Mouse (Mus musculus): ENCODE data around the gene Kat14.
"Not testable (repeated sequence)": the region's sequence is repeated elsewhere in the genome, so short reads cannot be mapped to it uniquely, and the experiment has no call there.

Kat14 gene

DNA sequence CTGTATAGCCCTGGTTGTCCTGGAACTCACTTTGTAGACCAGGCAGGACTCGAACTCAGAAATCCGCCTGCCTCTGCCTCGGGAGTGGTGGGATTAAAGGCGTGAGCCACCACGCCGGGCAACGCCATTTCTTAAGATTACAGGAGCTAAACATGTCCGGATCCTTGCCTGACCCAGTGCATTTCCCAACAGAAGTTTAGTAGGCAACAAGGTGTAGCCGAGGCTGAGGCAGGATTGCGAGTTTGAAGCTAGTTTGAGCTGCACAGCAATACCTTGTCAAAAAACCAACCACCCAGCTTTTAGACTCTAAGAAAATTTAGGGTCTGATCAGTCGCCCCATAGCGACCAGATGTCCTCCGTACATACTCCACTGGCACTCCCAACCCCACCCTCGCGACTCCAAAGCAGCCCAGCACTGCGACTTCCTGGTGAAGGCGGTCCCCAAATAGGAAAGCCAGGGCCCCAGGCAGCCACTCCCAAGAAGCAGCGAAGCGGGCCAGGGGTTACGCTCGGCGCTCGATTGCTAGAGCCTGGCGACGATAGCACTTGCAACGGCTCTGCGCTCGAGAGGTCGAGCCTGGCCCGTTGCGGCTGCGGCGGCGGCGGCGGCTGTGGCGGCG lies at the start of gene Kat14, which contains the start of gene Pet117:
Gene Kat14, plus strand, starts transcription at position 584 of the 620 bp plus-strand sequence.
Gene Pet117, plus strand, starts transcription at position 597 of the 620 bp plus-strand sequence.
- DNase-seq, result peak; percentile 98

- no peak for DNase-seq
Observed at GRCm38 (mm10) chr2:144324218-144324617, 44.6 kb upstream of the Kat14 start.

DNA sequence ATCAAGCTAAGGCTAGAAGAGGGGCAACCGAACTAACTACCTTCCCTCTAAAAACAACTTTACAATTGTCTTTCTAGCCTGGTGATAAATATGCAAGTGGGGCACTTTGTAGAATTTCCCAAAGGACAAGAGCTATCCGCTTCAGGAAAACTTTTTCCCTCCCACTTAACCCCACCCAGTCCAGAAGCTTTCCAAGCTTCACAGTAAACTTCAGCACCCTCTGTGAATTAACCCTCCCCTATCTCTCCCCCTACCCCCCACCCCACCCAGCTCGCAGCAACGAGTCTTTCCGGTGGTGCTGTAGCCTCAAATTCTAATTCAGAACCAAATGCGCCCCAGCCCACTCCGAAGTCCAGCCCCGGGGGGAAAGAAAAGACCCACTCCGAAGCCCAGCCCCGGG lies 39.3 kb upstream of the Kat14 start:
- no peak for DNase-seq

GRCm38 (mm10) chr2:144329937-144330336 lies 38.8 kb upstream of the Kat14 start:
- no peak for DNase-seq

- peak; percentile 39 for DNase-seq
Observed at GRCm38 (mm10) chr2:144330352-144330959, 38.3 kb upstream of the Kat14 start.

DNA sequence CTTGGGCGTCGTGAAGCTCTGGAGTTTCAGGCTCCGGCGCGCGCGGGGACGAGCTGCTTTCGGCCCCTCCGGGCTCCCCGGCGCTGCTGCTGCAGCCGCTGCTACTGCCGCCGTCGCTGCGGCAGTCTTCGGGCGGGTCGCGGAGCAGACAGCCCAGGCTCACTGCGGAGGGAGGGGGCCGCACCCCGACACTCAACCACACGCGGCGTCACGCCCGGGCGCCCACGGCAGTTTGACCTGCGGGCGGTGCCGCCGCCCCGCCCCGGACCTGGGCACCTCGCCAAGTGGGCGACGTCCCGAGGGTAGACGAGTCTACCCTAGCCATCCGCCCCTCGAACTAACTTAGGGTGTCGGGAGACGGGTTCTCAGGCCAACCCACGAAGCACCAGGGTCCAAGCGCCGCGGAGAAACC lies 37.8 kb upstream of the Kat14 start:
- DNase-seq, result peak; percentile 54

GRCm38 (mm10) chr2:144331401-144332302 lies 37.1 kb upstream of the Kat14 start, which contains the start of gene Ovol2:
Ovol2 (minus strand) TSS chr2:144332146.
- DNase-seq, result peak; percentile 40

GRCm38 (mm10) chr2:144332486-144332885 lies 36.3 kb upstream of the Kat14 start:
- peak; percentile 14 for DNase-seq

DNA sequence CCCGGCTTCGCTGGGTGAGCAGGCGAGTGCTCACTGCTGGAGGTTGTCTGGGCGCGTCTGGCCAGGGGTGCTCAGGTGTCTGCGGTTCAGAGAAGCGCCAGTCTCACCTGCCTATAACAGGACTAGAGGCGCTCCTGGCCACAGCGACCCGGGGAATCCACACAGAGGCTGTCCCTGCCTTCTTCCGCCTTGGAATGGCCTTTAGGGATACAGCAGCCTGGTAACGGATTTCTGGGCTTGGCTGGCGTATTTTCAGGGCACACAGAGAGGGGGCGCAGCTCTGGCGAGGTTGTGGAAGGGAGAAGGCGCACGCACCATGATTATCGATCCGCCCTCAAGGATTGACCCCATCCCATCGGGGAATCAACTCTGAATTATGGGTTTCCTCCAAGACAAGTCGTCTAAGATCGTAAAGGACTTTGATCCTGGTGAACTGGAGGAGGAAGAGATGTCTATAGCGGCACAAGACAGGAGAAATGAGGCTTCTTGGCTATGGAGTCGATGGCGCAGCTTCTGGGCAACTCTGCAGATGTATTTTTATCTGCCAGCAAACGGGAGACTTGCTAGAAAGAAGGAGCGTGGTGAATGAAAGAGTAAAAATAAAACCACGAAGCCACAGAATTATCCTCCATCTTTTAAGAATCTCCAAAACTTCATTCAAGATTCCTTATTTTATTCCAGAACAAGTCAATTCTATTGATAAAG lies 35.5 kb upstream of the Kat14 start:
- peak; percentile 42 for DNase-seq

DNA sequence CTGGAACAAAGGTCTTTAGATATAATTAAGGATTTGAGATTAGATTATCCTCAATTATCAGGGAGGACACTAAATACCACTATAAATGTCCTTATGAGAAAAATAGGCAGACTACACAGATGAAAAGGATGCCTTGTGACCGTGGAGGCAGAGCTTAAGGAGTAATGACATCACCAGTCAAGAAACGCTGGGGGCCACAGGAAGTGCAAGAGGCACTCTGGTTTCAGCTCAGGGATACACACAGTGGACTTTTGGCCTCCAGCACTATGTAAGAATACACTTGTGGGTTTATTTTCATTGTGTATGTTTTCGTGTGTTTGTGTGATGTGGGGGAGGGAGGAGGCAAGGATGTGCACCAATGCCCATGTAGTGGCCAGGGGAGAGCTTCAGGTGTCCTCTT lies 31.6 kb upstream of the Kat14 start:
- DNase-seq, result no peak

GRCm38 (mm10) chr2:144337701-144338100 lies 31.1 kb upstream of the Kat14 start:
- no peak for DNase-seq

GRCm38 (mm10) chr2:144338149-144338548 lies 30.6 kb upstream of the Kat14 start:
- DNase-seq, result not testable (repeated sequence)

DNA sequence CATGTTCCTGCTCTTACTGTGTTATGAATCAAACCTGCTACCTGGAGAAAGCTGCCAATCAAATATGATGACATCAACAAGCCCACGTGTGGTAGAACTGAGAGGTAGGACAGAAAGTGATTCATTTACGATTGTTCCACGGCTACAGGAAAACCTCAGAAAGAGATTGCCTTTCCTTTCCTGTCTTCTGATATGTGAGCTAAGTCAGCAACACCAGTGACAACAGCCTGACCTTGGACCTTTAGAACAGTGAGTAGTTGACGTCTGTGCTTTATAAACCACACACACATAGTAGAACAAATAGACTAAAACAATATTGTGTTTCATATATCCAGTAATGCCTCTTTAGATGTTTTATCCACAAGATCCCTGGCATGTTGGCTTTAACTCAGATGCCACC lies 25.6 kb upstream of the Kat14 start:
- no peak for DNase-seq

DNA sequence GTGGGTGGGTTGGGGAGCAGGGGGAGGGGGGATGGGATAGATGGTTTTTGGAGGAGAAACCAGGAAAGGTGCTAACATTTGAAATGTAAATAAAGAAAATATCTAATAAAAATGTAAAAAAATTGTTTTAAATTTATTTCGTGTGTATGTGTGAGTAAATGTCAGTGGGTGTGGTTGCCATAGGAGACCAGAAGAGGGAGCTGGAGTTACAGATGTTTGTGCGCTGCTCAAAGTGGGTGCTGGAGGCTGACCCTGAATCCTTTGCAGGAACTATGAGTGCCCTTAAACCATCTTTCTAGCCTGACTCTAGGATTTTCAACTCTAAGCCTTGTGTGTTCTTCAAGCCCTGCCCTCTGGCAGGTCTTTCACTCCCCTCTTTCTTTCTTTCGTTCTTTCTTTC lies 20.3 kb upstream of the Kat14 start:
- DNase-seq, result no peak

- no peak for DNase-seq
Observed at GRCm38 (mm10) chr2:144352843-144353242, 15.9 kb upstream of the Kat14 start.

DNA sequence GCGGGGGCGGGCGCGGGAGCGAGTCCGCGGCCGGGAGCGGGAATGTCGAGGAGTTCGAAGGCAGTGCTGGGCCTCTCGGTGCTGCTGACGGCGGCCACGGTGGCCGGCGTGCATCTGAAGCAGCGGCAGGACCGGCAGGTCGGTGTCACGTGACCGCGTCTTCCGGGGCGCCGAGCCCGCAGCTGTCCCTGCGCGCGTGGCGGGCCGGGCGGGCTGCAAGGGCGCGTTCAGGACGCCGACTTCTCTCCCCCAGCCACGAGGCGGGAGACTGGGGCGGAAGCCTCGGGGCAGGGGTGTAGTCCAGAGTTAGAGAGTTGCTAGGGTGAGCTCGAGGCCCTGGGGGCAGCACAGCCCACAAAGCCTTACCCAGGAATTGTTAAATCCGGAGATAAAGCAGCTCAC lies 238 bp downstream of the Kat14 start:
- DNase-seq, result peak; percentile 84

GRCm38 (mm10) chr2:144369511-144369910 lies 728 bp downstream of the Kat14 start:
- no peak for DNase-seq

DNA sequence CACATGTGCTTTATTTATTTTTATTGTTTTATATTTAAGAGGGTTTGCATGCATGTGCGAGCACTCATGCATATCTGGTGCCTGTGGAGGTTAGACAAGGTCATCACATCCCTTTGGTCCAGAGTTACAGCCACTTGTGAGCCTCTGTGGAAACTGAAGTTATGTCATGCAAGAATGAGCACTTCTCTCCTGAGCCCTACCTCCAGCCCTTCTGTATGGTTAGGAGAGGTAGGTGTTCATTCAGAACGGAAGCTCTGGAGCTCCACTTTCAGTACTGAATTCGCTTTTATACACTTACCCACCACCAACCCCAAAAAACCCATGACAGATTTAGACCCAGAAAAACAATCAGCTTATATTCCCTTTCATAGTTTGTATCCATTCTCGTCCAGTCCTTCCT lies 2.8 kb downstream of the Kat14 start:
- no peak for DNase-seq

GRCm38 (mm10) chr2:144373063-144373462 lies 4.3 kb downstream of the Kat14 start:
- no peak for DNase-seq

DNA sequence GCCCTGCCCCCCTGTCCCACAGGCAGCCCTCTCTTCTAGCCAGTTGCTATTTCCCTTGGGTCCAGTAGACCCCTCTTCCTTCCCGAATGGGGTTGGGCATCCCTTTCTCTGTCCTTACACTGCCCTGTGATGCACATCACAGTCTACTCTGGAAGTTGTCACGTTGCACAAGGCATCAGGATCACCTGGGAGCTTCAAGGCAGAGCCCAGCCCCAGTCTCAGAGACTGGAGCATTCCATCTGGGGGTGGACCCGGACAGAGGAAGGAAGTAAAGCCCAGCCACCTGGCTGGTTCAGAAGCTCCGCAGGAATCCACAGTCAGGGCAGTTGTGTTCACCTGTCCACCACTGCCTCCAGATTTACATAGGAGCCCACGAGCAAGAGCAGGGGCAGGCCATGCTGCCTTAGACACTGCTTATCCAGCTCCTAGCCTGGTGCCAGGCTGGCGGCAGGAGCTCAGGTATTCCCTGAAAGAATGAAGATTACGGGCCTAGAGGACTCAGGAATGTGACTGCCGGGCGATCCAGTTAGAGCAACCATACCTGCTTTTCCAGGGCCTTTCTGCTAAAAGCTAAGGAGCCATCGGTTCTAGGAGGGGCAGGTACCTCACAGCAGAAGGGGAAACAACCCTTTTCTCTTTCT lies 6.4 kb downstream of the Kat14 start:
- DNase-seq, result no peak

- no peak for DNase-seq
Observed at GRCm38 (mm10) chr2:144381293-144381692, 12.5 kb downstream of the Kat14 start.

DNA sequence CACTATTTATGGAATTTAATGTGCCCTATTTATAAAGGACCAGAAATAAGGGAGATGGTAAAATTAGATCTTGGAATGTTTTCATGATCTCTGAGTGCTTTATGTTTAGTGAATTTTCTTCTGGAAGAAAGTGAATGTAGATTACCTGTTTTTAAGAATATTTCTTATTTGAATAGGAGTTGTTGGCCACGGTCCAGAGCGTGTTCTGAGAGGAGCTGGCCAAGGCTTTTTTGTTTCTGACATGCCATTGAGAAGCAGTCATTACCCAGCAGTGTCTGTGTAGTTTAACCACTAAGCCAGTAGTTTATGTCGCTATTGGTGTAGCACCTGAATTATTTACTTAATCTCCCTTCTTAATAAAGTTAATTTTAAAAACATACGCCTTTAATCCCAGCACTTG lies 13.0 kb downstream of the Kat14 start:
- DNase-seq, result no peak
